Mouse (Mus musculus) embryonic facial prominence, embryonic 14.5 days (tissue): Measurements from ENCODE around the gene Spry1. TPM values are rescaled to one million over a fixed set of nuclear protein-coding genes. Genes with fewer than 3 reads are reported as not detected.

Experiments
- ATAC-seq: fragments of 200-750 bp; cut with Nextera tagmentation; 2 replicates; pipeline ENCODE4 v1.8.0; 2017; ENCODE audit warnings: low read depth, moderate number of reproducible peaks, moderate TSS enrichment
- DNase-seq: peaks from one replicate; pipeline ENCODE4 v3.0.0-alpha.2; 2015; ENCODE audit warnings: low spot score
- H3K27ac ChIP-seq: fragments of 300-500 bp; sonication (generic); replicated peaks from 2 replicates; pipeline ENCODE4 v1.5.1; 2014; ENCODE audit warnings: low read depth, mild to moderate bottlenecking, low read length, moderate library complexity
- H3K27me3 ChIP-seq: fragments of 300-500 bp; sonication (generic); replicated peaks from 2 replicates; pipeline ENCODE4 v1.6.1; 2014; ENCODE audit warnings: low read length; ENCODE audit not compliant: control insufficient read depth, insufficient read depth
- H3K36me3 ChIP-seq: fragments of 300-500 bp; sonication (generic); 2 replicates; pipeline ENCODE4 v1.6.1; 2014; ENCODE audit warnings: low read length, mixed read lengths; ENCODE audit not compliant: control insufficient read depth, insufficient read depth
- H3K4me1 ChIP-seq: fragments of 300-500 bp; sonication (generic); 2 replicates; pipeline ENCODE4 v1.6.1; 2014; ENCODE audit warnings: antibody characterized with exemption, low read length; ENCODE audit not compliant: control insufficient read depth, insufficient read depth
- H3K4me2 ChIP-seq: fragments of 300-500 bp; sonication (generic); 2 replicates; pipeline ENCODE4 v1.6.1; 2014; ENCODE audit warnings: low read depth, mild to moderate bottlenecking, low read length, moderate library complexity, mixed read lengths
- H3K4me3 ChIP-seq: fragments of 300-500 bp; sonication (generic); 2 replicates; pipeline ENCODE4 v1.5.1; 2014; ENCODE audit warnings: low read depth, mild to moderate bottlenecking, low read length
- H3K9ac ChIP-seq: fragments of 300-500 bp; sonication (generic); 2 replicates; pipeline ENCODE4 v1.6.1; 2014; ENCODE audit warnings: low read depth, mild to moderate bottlenecking, low read length, moderate library complexity, mixed read lengths
- H3K9me3 ChIP-seq: fragments of 300-500 bp; sonication (generic); 2 replicates; pipeline ENCODE4 v1.6.1; 2016; ENCODE audit warnings: low read length; ENCODE audit not compliant: control insufficient read depth
- WGBS: fragments of 180-500 bp; shearing (Covaris S2); extraction: QIAGEN DNeasy Blood & Tissue Kit; methylation state at CpG from one replicate; pipeline ENCODE4 v1.1.7; 2014; 5-methylcytosine and 5-hydroxymethylcytosine counted together
- polyA plus RNA-seq: library from polyadenylated mRNA; unstranded; fragments of >200 nt; fragmentation: Nextera tagmentation; extraction: Ambion mirVana; gene quantifications from 2 replicates; pipeline ENCODE4 v1.2.1, GENCODE M21; 2014

Spry1 gene
- polyA plus RNA-seq, 1 experiment from 2014 or later: 19.8 TPM

GRCm38 (mm10) chr3:37643903-37644302 lies 4.2 kb downstream of the Spry1 start:
- Histone ChIP-seq H3K4me2 (peak overlapping the region; percentile 79), H3K27ac (no peak overlapping the region), H3K9me3 (no peaks in the 10 kb centered on the region), H3K4me3 (no peak overlapping the region), H3K4me1 (peaks cover 19% of the 10 kb centered on the region), H3K36me3 (peaks cover 35% of the 10 kb centered on the region), H3K27me3 (no peaks in the 10 kb centered on the region), H3K9ac (no peak overlapping the region)
- DNase-seq (no peak), ATAC-seq (no peak)
- 83% methylated on average over 8 of the region's 8 CpGs for whole genome bisulfite sequencing

GRCm38 (mm10) chr3:37645061-37645460 lies 5.3 kb downstream of the Spry1 start:
- ATAC-seq (no peak), DNase-seq (no peak)
- no peak overlapping the region for H3K9ac ChIP-seq
- no peak overlapping the region for H3K4me2 ChIP-seq
- no peak overlapping the region for H3K27ac ChIP-seq
- 73% methylated on average over 6 of the region's 6 CpGs for WGBS
- H3K36me3 ChIP-seq: peaks cover 35% of the 10 kb centered on the region
- peaks cover 14% of the 10 kb centered on the region for H3K4me1 ChIP-seq
- H3K4me3 ChIP-seq: no peak overlapping the region
- H3K9me3 ChIP-seq: no peaks in the 10 kb centered on the region
- no peaks in the 10 kb centered on the region for H3K27me3 ChIP-seq

GRCm38 (mm10) chr3:37646221-37646620 lies 6.5 kb downstream of the Spry1 start:
- H3K9me3 ChIP-seq: no peaks in the 10 kb centered on the region
- H3K4me3 ChIP-seq: no peak overlapping the region
- H3K27ac ChIP-seq: no peak overlapping the region
- no peak overlapping the region for H3K4me2 ChIP-seq
- 92% methylated on average over 9 of the region's 9 CpGs for WGBS
- no peaks in the 10 kb centered on the region for H3K27me3 ChIP-seq
- H3K36me3 ChIP-seq: peaks cover 40% of the 10 kb centered on the region
- no peak for DNase-seq
- no peak for ATAC-seq
- no peak overlapping the region for H3K9ac ChIP-seq
- peaks cover 14% of the 10 kb centered on the region for H3K4me1 ChIP-seq

DNA sequence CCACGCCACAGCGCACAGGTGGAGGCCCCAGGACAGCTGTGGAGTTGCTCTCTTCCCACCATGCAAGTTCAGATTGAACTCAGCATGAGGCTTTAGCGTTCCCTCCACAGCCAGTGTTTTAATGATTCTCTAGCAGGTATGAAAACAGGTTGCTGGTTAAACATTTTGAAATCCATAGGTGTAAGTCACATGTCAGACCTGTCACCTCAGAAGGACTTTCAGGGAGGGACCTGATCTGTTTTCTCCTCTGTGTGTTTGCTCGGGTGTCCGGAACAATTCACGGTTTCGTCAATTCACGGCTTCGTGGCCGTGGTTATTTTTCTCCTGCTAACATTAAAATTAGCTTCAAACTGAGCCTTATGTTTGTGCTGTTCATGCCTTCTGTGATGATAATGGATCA lies 7.5 kb downstream of the Spry1 start:
- Histone ChIP-seq H3K4me3 (no peak overlapping the region), H3K4me1 (peaks cover 14% of the 10 kb centered on the region), H3K9ac (no peak overlapping the region), H3K36me3 (peaks cover 40% of the 10 kb centered on the region), H3K27ac (no peak overlapping the region), H3K27me3 (no peaks in the 10 kb centered on the region), H3K9me3 (no peaks in the 10 kb centered on the region), H3K4me2 (no peak overlapping the region)
- WGBS: 74% methylated on average over 10 of the region's 10 CpGs
- DNase-seq (no peak), ATAC-seq (no peak)

GRCm38 (mm10) chr3:37648244-37648643 lies 8.5 kb downstream of the Spry1 start:
- ATAC-seq (no peak), DNase-seq (no peak)
- H3K36me3 ChIP-seq: peaks cover 30% of the 10 kb centered on the region
- no peak overlapping the region for H3K4me2 ChIP-seq
- H3K9ac ChIP-seq: no peak overlapping the region
- no peaks in the 10 kb centered on the region for H3K9me3 ChIP-seq
- H3K27me3 ChIP-seq: no peaks in the 10 kb centered on the region
- H3K4me1 ChIP-seq: peaks cover 7% of the 10 kb centered on the region
- 75% methylated on average over 13 of the region's 13 CpGs for WGBS
- no peak overlapping the region for H3K4me3 ChIP-seq
- H3K27ac ChIP-seq: no peak overlapping the region

DNA sequence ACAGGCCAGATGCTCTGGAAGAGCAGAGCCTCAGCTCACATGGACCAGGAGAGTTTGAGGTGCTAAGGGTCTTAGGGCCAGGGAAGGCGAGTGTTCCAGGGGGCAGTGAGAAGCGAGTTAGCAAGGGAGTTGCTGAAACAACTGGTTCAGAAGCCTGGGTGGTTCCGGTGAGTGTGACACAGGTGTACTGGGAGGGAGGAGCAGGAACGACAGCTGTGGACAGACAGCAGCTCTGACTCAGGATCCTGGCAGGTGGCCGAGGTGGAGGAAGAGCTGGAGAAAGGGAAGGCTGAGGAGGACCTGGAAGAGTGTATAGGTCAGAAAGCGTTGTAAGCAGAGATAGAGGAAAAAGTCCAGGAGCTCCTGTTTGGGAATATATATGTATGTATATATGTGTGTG lies 9.5 kb downstream of the Spry1 start:
- Histone ChIP-seq H3K27ac (no peak overlapping the region), H3K36me3 (peaks cover 20% of the 10 kb centered on the region), H3K4me3 (no peak overlapping the region), H3K4me1 (peaks cover 11% of the 10 kb centered on the region; the same call in 1 of the 2 replicates), H3K9ac (no peak overlapping the region), H3K27me3 (no peaks in the 10 kb centered on the region), H3K9me3 (no peaks in the 10 kb centered on the region), H3K4me2 (no peak overlapping the region)
- DNase-seq: no peak
- WGBS: 75% methylated on average over 6 of the region's 6 CpGs
- ATAC-seq: no peak

GRCm38 (mm10) chr3:37652537-37652936 lies 12.8 kb downstream of the Spry1 start:
- H3K27me3 ChIP-seq: peaks cover 10% of the 10 kb centered on the region
- H3K36me3 ChIP-seq: 0 out of 2 replicates have a peak, but pooled peaks cover 5% of the 10 kb centered on the region
- DNase-seq (peak; percentile 40), ATAC-seq (no peak)
- H3K27ac ChIP-seq: no peak overlapping the region
- H3K4me3 ChIP-seq: no peak overlapping the region
- H3K9me3 ChIP-seq: no peaks in the 10 kb centered on the region
- no peak overlapping the region for H3K4me2 ChIP-seq
- H3K9ac ChIP-seq: no peak overlapping the region
- H3K4me1 ChIP-seq: peaks cover 22% of the 10 kb centered on the region
- WGBS: 80% methylated on average over 9 of the region's 9 CpGs

GRCm38 (mm10) chr3:37653935-37654729 lies 14.4 kb downstream of the Spry1 start:
- Histone ChIP-seq H3K9ac (peak overlapping the region; percentile 49), H3K9me3 (no peaks in the 10 kb centered on the region), H3K4me3 (peak overlapping the region; percentile 26), H3K36me3 (0 out of 2 replicates have a peak, but pooled peaks cover 5% of the 10 kb centered on the region), H3K27me3 (peaks cover 10% of the 10 kb centered on the region), H3K4me2 (peak overlapping the region; percentile 54), H3K4me1 (peaks cover 22% of the 10 kb centered on the region), H3K27ac (peak overlapping the region; percentile 62)
- 6% methylated on average over 16 of the region's 16 CpGs for WGBS
- ATAC-seq (peak; percentile 75), DNase-seq (peak; percentile 81)

DNA sequence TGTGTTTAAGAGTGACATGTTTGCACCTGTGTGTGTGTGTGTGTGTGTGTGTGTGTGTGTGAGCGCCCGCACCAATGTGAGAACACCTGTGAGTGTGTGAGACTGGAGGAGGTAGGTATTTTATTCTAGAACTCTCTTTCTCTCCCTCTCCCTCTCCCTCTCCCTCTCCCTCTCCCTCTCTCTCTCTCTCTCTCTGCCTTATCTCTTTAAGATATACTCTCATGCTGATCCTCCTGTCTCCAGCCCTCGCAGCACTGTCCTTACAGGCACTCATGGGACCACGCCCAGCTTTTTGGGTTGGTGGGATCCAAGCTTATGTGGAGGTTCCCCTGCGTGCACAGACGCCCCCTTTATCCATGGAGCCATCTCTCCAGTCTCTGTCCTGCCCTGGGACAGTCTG lies 15.0 kb downstream of the Spry1 start:
- WGBS: 59% methylated on average over 6 of the region's 6 CpGs
- H3K27ac ChIP-seq: no peak overlapping the region
- DNase-seq (no peak), ATAC-seq (no peak)
- peak overlapping the region; percentile 54 for H3K4me2 ChIP-seq
- H3K27me3 ChIP-seq: peaks cover 10% of the 10 kb centered on the region
- H3K9ac ChIP-seq: no peak overlapping the region; the same call in 1 of the 2 replicates
- no peaks in the 10 kb centered on the region for H3K9me3 ChIP-seq
- 0 out of 2 replicates have a peak, but pooled peaks cover 5% of the 10 kb centered on the region for H3K36me3 ChIP-seq
- peak overlapping the region; percentile 26 for H3K4me3 ChIP-seq
- H3K4me1 ChIP-seq: peaks cover 22% of the 10 kb centered on the region
